Mouse (Mus musculus): ENCODE measurements around the gene Hhipl1.

GRCm38 (mm10) chr12:108348151-108348550 lies 42.1 kb downstream of the Hhipl1 start:
- TF ChIP-seq CTCF (IDR thresholded peaks at IDR 0.05; ENCODE audit: borderline replicate concordance, extremely low read depth, insufficient read depth, insufficient read length) (no peak), POLR2A (IDR thresholded peaks at IDR 0.05; ENCODE audit: borderline replicate concordance, extremely low read depth, insufficient read depth, insufficient read length, poor library complexity, severe bottlenecking) (no peak)
